Mouse (Mus musculus): ENCODE measurements around the gene Ptprt. TPM values are rescaled to one million over a fixed set of nuclear protein-coding genes. Genes with fewer than 3 reads are reported as not detected.
A peak's percentile ranks its signal among the peaks of the same experiment; 100 is the strongest.

Gene Ptprt
- total RNA-seq (2021), result under 1 TPM; 0.08 to 0.36 TPM
- 0.02 and 0.09 TPM in 2 replicates for polyA plus RNA-seq (2012; rRNA removed)
- long read RNA-seq, result 0 reads

GRCm38 (mm10) chr2:162660941-162661386, at the start of gene Ptprt:
Gene Ptprt (minus strand): TSS chr2:162661147.
- intact Hi-C loops (cut with DNase I), result no loop called here
- TF ChIP-seq CTCF (IDR thresholded peaks at IDR 0.05) (no peak), EP300 (IDR thresholded peaks at IDR 0.05; ENCODE audit: insufficient read depth, low read depth, low read length) (no peak), POLR2A (IDR thresholded peaks at IDR 0.05; ENCODE audit: insufficient read depth, low read depth, low read length) (no peak)
- H3K36me3 ChIP-seq (ENCODE audit: control insufficient read depth, insufficient read depth, low read length), result no peaks in the 10 kb centered on the region
- no peak within 1 kb of the TSS for H3K27ac ChIP-seq
- peak within 1 kb of the TSS; percentile 23; the same call in 1 of the 2 replicates for H3K4me3 ChIP-seq
- no peak within 1 kb of the TSS for H3K9ac ChIP-seq (ENCODE audit: low read depth, low read length)
- no peaks in the 10 kb centered on the region for H3K4me1 ChIP-seq (ENCODE audit: control insufficient read depth, insufficient read depth, low read length)
- WGBS, result under 1% methylated on average over 64 of the region's 73 CpGs
- H3K79me2 ChIP-seq (replicated peaks; ENCODE audit: control insufficient read depth, insufficient read depth, low read length), result no peaks in the 10 kb centered on the region
- no peak for DNase-seq
- peaks cover 6% of the 10 kb centered on the region; the same call in 1 of the 2 replicates for H3K27me3 ChIP-seq (ENCODE audit: control insufficient read depth, insufficient read depth, low read length)

GRCm38 (mm10) chr2:162710443-162710842, 49.5 kb upstream of the Ptprt start:
- Histone ChIP-seq H3K27ac (no peak overlapping the region), H3K27me3 (ENCODE audit: control insufficient read depth, insufficient read depth, low read length) (no peaks in the 10 kb centered on the region), H3K4me3 (no peak overlapping the region), H3K79me2 (replicated peaks; ENCODE audit: control insufficient read depth, insufficient read depth, low read length) (no peaks in the 10 kb centered on the region), H3K4me1 (ENCODE audit: control insufficient read depth, insufficient read depth, low read length) (no peaks in the 10 kb centered on the region), H3K9ac (ENCODE audit: low read depth, low read length) (no peak overlapping the region), H3K36me3 (ENCODE audit: control insufficient read depth, insufficient read depth, low read length) (no peaks in the 10 kb centered on the region)
- intact Hi-C loops (cut with DNase I), result no loop called here
- no peak for DNase-seq
- TF ChIP-seq POLR2A (IDR thresholded peaks at IDR 0.05; ENCODE audit: insufficient read depth, low read depth, low read length), result no peak
- TF ChIP-seq CTCF (IDR thresholded peaks at IDR 0.05), result no peak
- no peak for TF ChIP-seq EP300 (IDR thresholded peaks at IDR 0.05; ENCODE audit: insufficient read depth, low read depth, low read length)
- WGBS, result 64% methylated on average over 2 of the region's 2 CpGs

GRCm38 (mm10) chr2:162699691-162700090, 38.7 kb upstream of the Ptprt start:
- intact Hi-C loops (cut with DNase I), result no loop called here
- TF ChIP-seq POLR2A (IDR thresholded peaks at IDR 0.05; ENCODE audit: insufficient read depth, low read depth, low read length), result no peak
- no peak for TF ChIP-seq CTCF (IDR thresholded peaks at IDR 0.05)
- no peak for TF ChIP-seq EP300 (IDR thresholded peaks at IDR 0.05; ENCODE audit: insufficient read depth, low read depth, low read length)
- no peaks in the 10 kb centered on the region for H3K36me3 ChIP-seq (ENCODE audit: control insufficient read depth, insufficient read depth, low read length)
- no peak overlapping the region for H3K27ac ChIP-seq
- H3K4me3 ChIP-seq, result no peak overlapping the region
- H3K9ac ChIP-seq (ENCODE audit: low read depth, low read length), result no peak overlapping the region
- DNase-seq, result no peak
- no peaks in the 10 kb centered on the region for H3K4me1 ChIP-seq (ENCODE audit: control insufficient read depth, insufficient read depth, low read length)
- H3K79me2 ChIP-seq (replicated peaks; ENCODE audit: control insufficient read depth, insufficient read depth, low read length), result no peaks in the 10 kb centered on the region
- no peaks in the 10 kb centered on the region for H3K27me3 ChIP-seq (ENCODE audit: control insufficient read depth, insufficient read depth, low read length)
- WGBS, result 64% methylated on average over 3 of the region's 3 CpGs

GRCm38 (mm10) chr2:162699036-162699435, 38.1 kb upstream of the Ptprt start:
- intact Hi-C loops (cut with DNase I), result no loop called here
- TF ChIP-seq CTCF (IDR thresholded peaks at IDR 0.05), result no peak
- TF ChIP-seq EP300 (IDR thresholded peaks at IDR 0.05; ENCODE audit: insufficient read depth, low read depth, low read length), result no peak
- no peak for TF ChIP-seq POLR2A (IDR thresholded peaks at IDR 0.05; ENCODE audit: insufficient read depth, low read depth, low read length)
- Histone ChIP-seq H3K9ac (ENCODE audit: low read depth, low read length) (no peak overlapping the region), H3K79me2 (replicated peaks; ENCODE audit: control insufficient read depth, insufficient read depth, low read length) (no peaks in the 10 kb centered on the region), H3K27ac (no peak overlapping the region), H3K27me3 (ENCODE audit: control insufficient read depth, insufficient read depth, low read length) (no peaks in the 10 kb centered on the region), H3K4me3 (no peak overlapping the region), H3K36me3 (ENCODE audit: control insufficient read depth, insufficient read depth, low read length) (no peaks in the 10 kb centered on the region), H3K4me1 (ENCODE audit: control insufficient read depth, insufficient read depth, low read length) (no peaks in the 10 kb centered on the region)
- no peak for DNase-seq

- H3K4me1 ChIP-seq (ENCODE audit: control insufficient read depth, insufficient read depth, low read length), result no peaks in the 10 kb centered on the region
- no peak overlapping the region for H3K9ac ChIP-seq (ENCODE audit: low read depth, low read length)
- H3K27me3 ChIP-seq (ENCODE audit: control insufficient read depth, insufficient read depth, low read length), result no peaks in the 10 kb centered on the region
- DNase-seq, result no peak
- no peaks in the 10 kb centered on the region for H3K36me3 ChIP-seq (ENCODE audit: control insufficient read depth, insufficient read depth, low read length)
- no peak overlapping the region for H3K27ac ChIP-seq
- TF ChIP-seq CTCF (IDR thresholded peaks at IDR 0.05) (no peak), POLR2A (IDR thresholded peaks at IDR 0.05; ENCODE audit: insufficient read depth, low read depth, low read length) (no peak), EP300 (IDR thresholded peaks at IDR 0.05; ENCODE audit: insufficient read depth, low read depth, low read length) (no peak)
- H3K79me2 ChIP-seq (replicated peaks; ENCODE audit: control insufficient read depth, insufficient read depth, low read length), result no peaks in the 10 kb centered on the region
- intact Hi-C loops (cut with DNase I), result no loop called here
- 32% methylated on average over 8 of the region's 8 CpGs for WGBS
- no peak overlapping the region for H3K4me3 ChIP-seq
Measured at GRCm38 (mm10) chr2:162698068-162698467, 37.1 kb upstream of the Ptprt start.

- no peak overlapping the region for H3K27ac ChIP-seq
- no peaks in the 10 kb centered on the region for H3K4me1 ChIP-seq (ENCODE audit: control insufficient read depth, insufficient read depth, low read length)
- H3K4me3 ChIP-seq, result no peak overlapping the region
- intact Hi-C loops (cut with DNase I), result no loop called here
- no peaks in the 10 kb centered on the region for H3K27me3 ChIP-seq (ENCODE audit: control insufficient read depth, insufficient read depth, low read length)
- TF ChIP-seq CTCF (IDR thresholded peaks at IDR 0.05) (no peak), POLR2A (IDR thresholded peaks at IDR 0.05; ENCODE audit: insufficient read depth, low read depth, low read length) (no peak), EP300 (IDR thresholded peaks at IDR 0.05; ENCODE audit: insufficient read depth, low read depth, low read length) (no peak)
- no peak overlapping the region for H3K9ac ChIP-seq (ENCODE audit: low read depth, low read length)
- H3K79me2 ChIP-seq (replicated peaks; ENCODE audit: control insufficient read depth, insufficient read depth, low read length), result no peaks in the 10 kb centered on the region
- no peak for DNase-seq
- H3K36me3 ChIP-seq (ENCODE audit: control insufficient read depth, insufficient read depth, low read length), result no peaks in the 10 kb centered on the region
- 82% methylated on average over 10 of the region's 10 CpGs for WGBS
Measured at GRCm38 (mm10) chr2:162697151-162697550, 36.2 kb upstream of the Ptprt start.

Measured in heart, adult 2 months (tissue).